Mouse (Mus musculus): ENCODE data around the gene Poldip2.

Poldip2 gene

GRCm38 (mm10) chr11:78512025-78512957 is at the start of gene Poldip2, which contains the start of gene Tmem199:
TSS of gene Poldip2 (plus strand) at chr11:78512193.
TSS of gene Tmem199 (minus strand) at chr11:78512172.
- DNase-seq (ENCODE audit: low read depth, low spot score) = peak; percentile 90

- no peak for DNase-seq (ENCODE audit: low read depth, low spot score)
Observed at GRCm38 (mm10) chr11:78462669-78463068, 49.3 kb upstream of the Poldip2 start.

DNA sequence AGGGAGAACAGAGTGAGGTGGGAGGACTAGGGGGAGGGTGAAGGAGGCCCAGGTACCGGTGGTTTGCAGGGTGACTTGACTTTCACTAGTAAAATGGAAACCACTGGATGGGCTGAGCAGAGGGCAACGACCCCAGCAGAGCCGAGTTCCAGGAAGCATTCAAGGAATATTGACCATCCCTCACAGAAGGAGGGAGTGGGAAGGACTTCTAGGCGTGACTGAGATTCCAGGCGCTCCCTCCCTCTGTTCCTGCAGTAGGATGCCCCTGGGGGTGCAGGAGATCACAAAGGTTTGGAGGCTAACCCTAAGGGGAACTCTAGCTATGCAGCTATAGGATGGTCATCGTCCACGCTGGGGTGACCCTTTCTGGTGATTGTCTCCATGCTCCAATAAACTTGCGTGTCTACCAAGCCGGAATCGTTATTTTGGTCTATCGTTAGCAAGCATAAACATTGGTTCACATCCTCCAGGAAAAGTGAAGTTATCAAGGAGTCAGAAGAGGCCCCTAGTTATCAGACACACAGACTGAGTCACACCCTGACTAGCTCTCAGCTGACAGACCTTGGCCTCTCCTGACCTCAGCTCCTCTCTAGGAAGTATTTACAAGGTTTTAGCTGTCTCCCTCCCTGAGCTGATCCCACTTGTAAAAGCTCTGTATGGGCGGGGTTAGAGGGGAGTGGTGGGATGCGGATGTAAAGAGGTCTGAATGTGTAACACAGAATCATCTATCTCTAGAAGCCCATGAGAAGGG is 48.5 kb upstream of the Poldip2 start:
- DNase-seq (ENCODE audit: low read depth, low spot score) = no peak

GRCm38 (mm10) chr11:78465116-78465515 is 46.9 kb upstream of the Poldip2 start:
- DNase-seq (ENCODE audit: low read depth, low spot score) = peak; percentile 8

- peak; percentile 82 for DNase-seq (ENCODE audit: low read depth, low spot score)
Observed at GRCm38 (mm10) chr11:78465568-78466180, 46.3 kb upstream of the Poldip2 start, which contains the start of gene Slc46a1. TSS of gene Slc46a1 (plus strand) at chr11:78465697.

DNA sequence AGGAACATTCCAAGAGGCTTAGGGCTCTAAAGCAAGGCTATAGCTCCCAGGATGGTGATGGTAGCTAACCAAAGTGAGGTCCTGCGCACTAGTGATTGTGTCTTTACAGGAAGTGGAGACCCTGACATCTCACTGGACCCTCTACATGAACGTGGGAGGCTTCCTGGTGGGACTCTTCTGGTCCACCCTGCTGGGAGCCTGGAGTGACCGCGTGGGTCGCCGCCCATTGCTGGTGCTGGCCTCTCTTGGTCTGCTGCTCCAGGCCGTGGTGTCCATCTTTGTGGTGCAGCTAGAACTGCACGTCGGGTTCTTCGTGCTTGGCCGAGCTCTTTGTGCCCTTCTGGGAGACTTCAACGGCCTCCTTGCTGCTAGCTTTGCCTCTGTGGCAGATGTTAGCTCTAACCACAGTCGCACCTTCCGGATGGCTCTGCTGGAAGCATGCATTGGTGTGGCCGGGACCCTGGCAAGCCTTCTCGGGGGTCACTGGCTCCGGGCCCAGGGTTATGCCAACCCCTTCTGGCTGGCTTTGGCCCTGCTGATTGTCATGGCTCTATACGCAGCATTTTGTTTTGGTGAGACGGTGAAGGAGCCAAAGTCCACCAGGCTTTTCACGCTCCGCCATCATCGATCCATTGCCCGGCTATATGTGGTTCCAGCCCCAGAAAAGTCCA is 45.6 kb upstream of the Poldip2 start:
- no peak for DNase-seq (ENCODE audit: low read depth, low spot score)

GRCm38 (mm10) chr11:78467515-78467914 is 44.5 kb upstream of the Poldip2 start:
- no peak for DNase-seq (ENCODE audit: low read depth, low spot score)

DNA sequence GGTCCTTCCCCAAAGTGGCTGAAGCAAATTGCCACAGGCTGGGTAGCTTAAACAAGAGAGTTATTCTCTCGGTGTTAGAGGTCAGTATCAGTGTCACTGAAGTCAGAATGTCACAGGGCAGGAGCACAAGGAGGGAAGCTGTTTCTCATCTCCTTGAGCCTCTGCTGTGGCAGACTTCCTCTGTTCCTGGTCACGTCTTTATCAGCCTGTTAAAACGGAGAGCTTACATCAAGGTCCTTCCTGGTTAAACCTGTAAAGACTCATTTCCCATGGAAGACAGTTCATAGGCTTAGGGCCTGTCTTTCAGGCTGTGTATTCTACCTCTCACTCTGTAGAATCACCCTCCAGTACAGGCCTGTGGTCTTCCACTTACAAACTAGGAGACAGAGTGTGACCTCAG is 44.1 kb upstream of the Poldip2 start:
- no peak for DNase-seq (ENCODE audit: low read depth, low spot score)

DNA sequence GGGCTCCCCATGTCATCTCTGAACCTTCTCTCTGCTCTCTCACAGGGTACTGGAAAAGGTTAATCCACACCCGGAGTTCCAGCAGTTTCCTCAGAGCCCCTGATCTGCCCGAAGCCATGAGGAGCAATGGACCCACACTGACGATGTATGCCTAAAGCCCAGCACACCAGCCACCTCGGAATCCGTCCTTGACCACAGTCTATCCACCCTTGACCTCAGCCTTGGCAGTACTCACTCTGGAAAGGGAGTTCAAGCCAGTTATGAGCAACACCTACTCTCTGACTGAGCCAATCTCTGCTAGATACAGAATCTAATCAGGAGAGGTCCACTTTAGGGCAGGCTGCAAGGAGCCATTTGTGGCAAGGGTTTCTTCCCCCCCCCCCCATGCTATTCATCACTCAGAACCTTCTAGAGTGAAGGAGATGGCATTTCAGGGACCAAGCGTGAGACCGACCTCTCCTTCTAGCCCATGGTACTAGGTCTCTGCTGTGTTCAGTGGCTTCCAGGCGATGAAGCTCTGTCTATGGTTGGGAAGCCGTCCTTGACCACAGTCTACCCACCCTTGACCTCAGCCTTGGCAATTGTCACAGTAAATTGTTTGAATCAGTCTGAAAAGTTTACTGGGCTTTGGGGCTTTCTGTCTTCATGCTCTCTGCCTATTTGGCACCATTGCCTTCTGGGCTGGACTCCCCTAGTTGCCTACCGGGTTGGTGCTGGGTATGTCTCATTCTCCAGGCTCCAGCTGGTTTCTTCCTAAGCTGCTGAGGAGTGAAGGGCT is 40.5 kb upstream of the Poldip2 start:
- no peak for DNase-seq (ENCODE audit: low read depth, low spot score)

GRCm38 (mm10) chr11:78475289-78475688 is 36.7 kb upstream of the Poldip2 start:
- DNase-seq (ENCODE audit: low read depth, low spot score) = no peak

- no peak for DNase-seq (ENCODE audit: low read depth, low spot score)
Observed at GRCm38 (mm10) chr11:78483639-78484038, 28.4 kb upstream of the Poldip2 start.

- DNase-seq (ENCODE audit: low read depth, low spot score) = peak; percentile 79
Observed at GRCm38 (mm10) chr11:78488168-78488567, 23.8 kb upstream of the Poldip2 start.

DNA sequence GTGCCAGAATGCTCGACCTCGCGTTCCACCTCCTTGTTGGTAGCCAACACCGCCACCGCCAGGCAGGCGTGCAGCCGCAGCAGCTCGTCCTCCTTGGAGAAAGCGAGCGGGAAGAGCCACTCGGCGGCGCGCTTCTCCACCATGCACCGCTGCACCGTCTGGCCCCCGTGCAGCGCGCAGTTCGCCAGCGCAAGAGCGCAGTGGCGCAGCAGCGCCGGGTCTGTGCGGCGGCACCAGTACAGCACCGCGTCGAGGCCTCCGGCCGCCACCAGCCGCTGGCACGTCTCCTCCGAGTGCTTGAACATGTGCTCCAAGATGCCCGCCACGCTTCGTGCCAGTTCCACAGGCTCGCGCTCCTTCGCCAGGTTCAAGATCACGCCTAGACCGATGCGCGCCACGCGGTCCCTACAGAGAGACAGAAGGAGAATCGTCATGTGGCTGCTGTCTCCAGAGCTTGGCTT is 21.2 kb upstream of the Poldip2 start:
- peak; percentile 14 for DNase-seq (ENCODE audit: low read depth, low spot score)

- peak; percentile 76 for DNase-seq (ENCODE audit: low read depth, low spot score)
Observed at GRCm38 (mm10) chr11:78495904-78496303, 16.1 kb upstream of the Poldip2 start.

DNA sequence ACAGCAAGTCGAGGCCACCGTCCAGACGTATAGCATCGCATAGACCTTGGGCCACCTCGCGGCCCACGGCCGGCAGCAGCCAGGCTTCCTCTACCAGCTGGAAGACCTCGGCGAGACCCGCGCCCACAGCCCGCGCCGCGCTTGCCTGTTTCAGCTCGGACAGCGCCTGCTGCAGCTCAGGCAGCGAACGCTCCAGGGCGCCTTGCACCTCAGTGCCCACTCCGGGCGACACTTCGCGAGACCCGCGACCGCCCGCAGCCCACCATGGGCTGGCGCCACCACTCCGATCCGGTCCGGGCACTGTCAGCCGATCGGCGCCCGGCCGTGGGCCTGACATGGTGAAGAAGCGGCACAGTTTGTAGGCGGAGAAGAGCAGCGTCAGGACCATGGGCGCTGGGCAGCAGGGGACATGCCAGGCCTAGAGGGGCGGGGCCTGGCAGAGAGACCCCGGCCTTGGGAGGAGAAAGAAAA is 14.9 kb upstream of the Poldip2 start:
- DNase-seq (ENCODE audit: low read depth, low spot score) = no peak

DNA sequence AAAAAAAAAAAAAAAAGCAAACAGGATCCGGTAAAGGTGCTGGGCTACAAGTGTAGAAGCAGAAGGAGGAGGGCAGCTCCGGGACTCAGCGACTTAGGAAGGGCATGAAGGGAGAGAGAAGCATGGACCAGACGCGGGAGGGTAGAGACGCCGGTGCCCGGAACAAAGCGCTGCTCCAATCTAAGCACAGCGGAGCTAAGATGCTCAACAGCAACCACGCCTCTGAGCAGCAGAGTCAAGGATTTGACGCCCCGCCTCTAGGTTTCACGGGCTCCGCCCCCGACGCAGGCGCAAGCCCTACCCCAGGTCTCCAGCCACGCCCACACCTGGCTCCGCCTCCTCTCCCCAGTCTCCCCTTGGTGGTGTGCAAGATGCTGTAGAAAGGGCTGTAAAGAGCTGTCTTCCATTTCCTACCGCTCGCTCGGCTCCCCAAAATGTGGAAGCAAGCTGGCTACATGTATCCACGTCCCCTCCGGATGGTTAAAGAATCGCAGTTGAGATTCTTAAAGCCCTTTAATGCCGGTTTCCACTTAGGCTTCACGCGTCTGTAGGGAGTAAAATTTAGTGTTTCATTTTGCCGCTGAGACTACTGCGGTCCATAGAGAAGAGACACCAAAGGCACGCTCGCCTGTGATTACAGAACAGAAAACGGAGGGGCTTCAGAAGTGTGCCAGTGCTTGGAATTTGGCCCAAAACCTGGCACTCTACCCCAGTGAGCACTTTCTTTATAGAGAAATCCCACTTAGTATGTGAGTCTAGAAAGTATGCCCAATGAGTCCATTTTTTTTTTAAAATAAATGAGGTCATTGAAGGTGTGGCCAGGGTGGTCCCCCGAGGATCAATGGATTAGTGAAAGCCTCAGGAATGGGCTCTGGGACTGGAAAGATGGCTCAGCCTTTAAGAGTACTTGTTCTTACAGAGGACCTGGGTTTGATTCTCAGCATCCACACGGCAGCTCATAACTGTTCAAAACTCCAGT is 14.2 kb upstream of the Poldip2 start, which contains the start of gene Sarm1:
TSS of gene Sarm1 (minus strand) at position 211 of the 979 bp plus-strand sequence.
- DNase-seq (ENCODE audit: low read depth, low spot score) = peak; percentile 95

- DNase-seq (ENCODE audit: low read depth, low spot score) = no peak
Observed at GRCm38 (mm10) chr11:78499004-78499403, 13.0 kb upstream of the Poldip2 start, which contains the start of gene Vtn. TSS of gene Vtn (plus strand) at chr11:78499091.

DNA sequence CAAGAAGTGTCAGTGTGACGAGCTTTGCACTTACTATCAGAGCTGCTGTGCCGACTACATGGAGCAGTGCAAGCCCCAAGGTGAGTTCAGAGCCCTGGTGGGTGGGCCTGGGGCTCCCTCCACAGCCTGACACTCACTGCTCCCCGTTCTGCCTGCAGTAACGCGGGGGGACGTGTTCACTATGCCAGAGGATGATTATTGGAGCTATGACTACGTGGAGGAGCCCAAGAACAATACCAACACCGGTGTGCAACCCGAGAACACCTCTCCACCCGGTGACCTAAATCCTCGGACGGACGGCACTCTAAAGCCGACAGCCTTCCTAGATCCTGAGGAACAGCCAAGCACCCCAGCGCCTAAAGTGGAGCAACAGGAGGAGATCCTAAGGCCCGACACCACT is 12.4 kb upstream of the Poldip2 start:
- DNase-seq (ENCODE audit: low read depth, low spot score) = no peak

- DNase-seq (ENCODE audit: low read depth, low spot score) = no peak
Observed at GRCm38 (mm10) chr11:78500623-78501202, 11.3 kb upstream of the Poldip2 start.
